Mouse (Mus musculus): Measurements from ENCODE around the gene Rap2a.

DNA sequence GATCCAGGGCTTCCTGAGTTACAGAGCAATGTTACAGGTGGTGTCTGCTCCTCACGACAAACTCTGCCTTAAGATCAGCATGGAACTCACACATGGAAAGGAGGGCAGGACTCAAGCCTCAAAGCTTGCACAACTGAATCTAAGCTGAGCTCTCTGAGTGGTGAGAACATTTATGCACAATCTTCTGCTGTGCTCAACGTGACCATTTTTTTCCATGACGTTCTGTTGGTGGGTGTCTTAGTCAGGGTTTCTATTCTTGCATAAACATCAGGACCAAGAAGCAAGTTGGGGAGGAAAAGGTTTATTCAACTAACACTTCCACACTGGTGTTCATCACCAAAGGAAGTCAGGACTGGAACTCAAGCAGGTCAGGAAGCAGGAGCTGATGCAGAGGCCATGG is 57.7 kb downstream of the Rap2a start:
- no peak for TF ChIP-seq CTCF (IDR thresholded peaks at IDR 0.05; ENCODE audit: low read depth)
- no peak for TF ChIP-seq EP300 (IDR thresholded peaks at IDR 0.05; ENCODE audit: low read depth)

Measured in heart, postnatal 0 days (tissue).